Comparison of ENCODE assay signal across 8 mouse cellular contexts in genomic region chr12:8773336-8773735, GRCm38 (mm10). TPM values are rescaled to one million over a fixed set of nuclear protein-coding genes. Genes with fewer than 3 reads are reported as not detected.
DNase-seq lines count a peak whose midpoint lies in the region; ATAC-seq and TF ChIP-seq lines count a peak whose summit lies in the region.

No protein-coding gene starts in this region.

- TF ChIP-seq CTCF in heart, adult 2 months (IDR thresholded peaks at IDR 0.05), result no peak

- no peak for ATAC-seq in heart, embryonic 11.5 days (replicated peaks; ENCODE audit: insufficient number of reproducible peaks, low FRiP score, low TSS enrichment)
- no peak for ATAC-seq in hindbrain, embryonic 13.5 days (ENCODE audit: low FRiP score)
- ATAC-seq in midbrain, embryonic 12.5 days (ENCODE audit: low FRiP score, low read depth), result no peak
- no peak for ATAC-seq in megakaryocyte progenitor cell, adult 5-6 weeks (replicated peaks; ENCODE audit: poor library complexity)

- TF ChIP-seq POLR2A in heart, adult 2 months (IDR thresholded peaks at IDR 0.05; ENCODE audit: insufficient read depth, low read depth, low read length), result no peak

- H3K4me1 ChIP-seq in heart, embryonic 11.5 days (ENCODE audit: control insufficient read depth, insufficient read depth, low read length), result 0 out of 2 replicates have a peak, but pooled peaks cover 2% of the 10 kb centered on the region
- H3K4me1 ChIP-seq in heart, adult 2 months (ENCODE audit: control insufficient read depth, insufficient read depth, low read length), result peaks cover 2% of the 10 kb centered on the region; the same call in 1 of the 2 replicates
- H3K4me1 ChIP-seq in hindbrain, embryonic 13.5 days (replicated peaks), result peaks cover 18% of the 10 kb centered on the region
- peaks cover 19% of the 10 kb centered on the region for H3K4me1 ChIP-seq in midbrain, embryonic 12.5 days

- H3K79me2 ChIP-seq in heart, adult 2 months (replicated peaks; ENCODE audit: control insufficient read depth, insufficient read depth, low read length), result no peaks in the 10 kb centered on the region

- no peak for TF ChIP-seq EP300 in heart, adult 2 months (IDR thresholded peaks at IDR 0.05; ENCODE audit: insufficient read depth, low read depth, low read length)

- H3K36me3 ChIP-seq in heart, embryonic 11.5 days (ENCODE audit: control insufficient read depth, insufficient read depth, low read length), result no peaks in the 10 kb centered on the region
- no peaks in the 10 kb centered on the region for H3K36me3 ChIP-seq in heart, adult 2 months (ENCODE audit: control insufficient read depth, insufficient read depth, low read length)
- no peaks in the 10 kb centered on the region for H3K36me3 ChIP-seq in hindbrain, embryonic 13.5 days
- no peaks in the 10 kb centered on the region for H3K36me3 ChIP-seq in midbrain, embryonic 12.5 days

- peak overlapping the region; percentile 99 for H3K4me2 ChIP-seq in heart, embryonic 11.5 days
- H3K4me2 ChIP-seq in hindbrain, embryonic 13.5 days, result peak overlapping the region; percentile 92
- H3K4me2 ChIP-seq in midbrain, embryonic 12.5 days (replicated peaks), result peak overlapping the region; percentile 99

- peak overlapping the region; percentile 85 for H3K9ac ChIP-seq in heart, embryonic 11.5 days (ENCODE audit: low read depth, low read length)
- H3K9ac ChIP-seq in heart, adult 2 months (ENCODE audit: low read depth, low read length), result no peak overlapping the region
- H3K9ac ChIP-seq in hindbrain, embryonic 13.5 days, result peak overlapping the region; percentile 83
- peak overlapping the region; percentile 90 for H3K9ac ChIP-seq in midbrain, embryonic 12.5 days (replicated peaks)

- 0 out of 2 replicates have a peak, but pooled peaks cover 2% of the 10 kb centered on the region for H3K27me3 ChIP-seq in heart, embryonic 11.5 days (ENCODE audit: control insufficient read depth, insufficient read depth, low read length)
- no peaks in the 10 kb centered on the region for H3K27me3 ChIP-seq in heart, adult 2 months (ENCODE audit: control insufficient read depth, insufficient read depth, low read length)
- no peaks in the 10 kb centered on the region for H3K27me3 ChIP-seq in hindbrain, embryonic 13.5 days
- peaks cover 6% of the 10 kb centered on the region; the same call in 1 of the 2 replicates for H3K27me3 ChIP-seq in midbrain, embryonic 12.5 days

- peak overlapping the region; percentile 78 for H3K4me3 ChIP-seq in heart, embryonic 11.5 days (ENCODE audit: low read depth, low read length)
- H3K4me3 ChIP-seq in heart, adult 2 months, result no peak overlapping the region
- peak overlapping the region; percentile 67 for H3K4me3 ChIP-seq in hindbrain, embryonic 13.5 days
- H3K4me3 ChIP-seq in midbrain, embryonic 12.5 days, result peak overlapping the region; percentile 67

- H3K27ac ChIP-seq in heart, embryonic 11.5 days (ENCODE audit: low read depth, low read length), result no peak overlapping the region
- H3K27ac ChIP-seq in heart, adult 2 months, result no peak overlapping the region
- 0 out of 2 replicates have a peak overlapping the region, but pooled peaks have one; percentile 85 for H3K27ac ChIP-seq in hindbrain, embryonic 13.5 days
- no peak overlapping the region for H3K27ac ChIP-seq in midbrain, embryonic 12.5 days (replicated peaks)

- H3K9me3 ChIP-seq in heart, embryonic 11.5 days (replicated peaks; ENCODE audit: control insufficient read depth, low read length), result no peaks in the 10 kb centered on the region
- H3K9me3 ChIP-seq in hindbrain, embryonic 13.5 days, result no peaks in the 10 kb centered on the region
- H3K9me3 ChIP-seq in midbrain, embryonic 12.5 days, result no peaks in the 10 kb centered on the region

- intact Hi-C loops in heart, adult 2 months (cut with DNase I), result loop anchor here (5.0 kb wide), 2 partner anchors 39 to 229 kb away; no protein-coding TSS in a partner anchor

- DNase-seq in heart, adult 2 months, result no peak
- peak; percentile 35 for DNase-seq in Muller cell, postnatal 12 days (ENCODE audit: inconsistent ontology term)
- no peak for DNase-seq in urinary bladder, postnatal 25 days (ENCODE audit: low spot score)
- DNase-seq in kidney, adult 9 months, result no peak

- 48% methylated on average over 6 of the region's 6 CpGs for WGBS in heart, embryonic 11.5 days (ENCODE audit: insufficient replicate concordance)
- WGBS in heart, adult 2 months, result 72% methylated on average over 6 of the region's 6 CpGs
- 21% methylated on average over 6 of the region's 6 CpGs for WGBS in hindbrain, embryonic 13.5 days
- 25% methylated on average over 6 of the region's 6 CpGs for WGBS in midbrain, embryonic 12.5 days

RNA-seq across cellular contexts. Expression of gene Sdc1, which starts 2.2 kb away (rescaled TPM):
- 28.5 and 37.3 TPM in 2 replicates for polyA plus RNA-seq in heart, embryonic 11.5 days (2014; fragmentation: Nextera tagmentation; extraction: Ambion mirVana)
- total RNA-seq in heart, adult 2 months (2021), result 1 to 10 TPM; 4.8 to 5.7 TPM
- polyA plus RNA-seq in heart, adult 2 months (2012; rRNA removed), result 9.1 and 11.0 TPM in 2 replicates
- 23.7 and 25.6 TPM in 2 replicates for polyA plus RNA-seq in hindbrain, embryonic 13.5 days (2015; fragmentation: Nextera tagmentation; extraction: Ambion mirVana)
- polyA plus RNA-seq in midbrain, embryonic 12.5 days (2016; fragmentation: Nextera tagmentation; extraction: Ambion mirVana), result 68.4 and 79.3 TPM in 2 replicates
- total RNA-seq in megakaryocyte progenitor cell, adult 5-6 weeks (2015), result 0.37 and 0.42 TPM in 2 replicates
- 1.5 TPM in 2 replicates for total RNA-seq in megakaryocyte progenitor cell, adult 5-6 weeks (2017)
